Mouse (Mus musculus) myocyte (in vitro differentiated cells): ENCODE data around the gene Rnf207. TPM values are rescaled to one million over a fixed set of nuclear protein-coding genes. Genes with fewer than 3 reads are reported as not detected.

Experiments used
- H3K27me3 ChIP-seq: one replicate; pipeline ENCODE4 v1.6.1; 2011; ENCODE audit not compliant: control insufficient read depth, insufficient read depth, insufficient read length
- H3K36me3 ChIP-seq: one replicate; pipeline ENCODE4 v1.6.1; 2011; ENCODE audit not compliant: control insufficient read depth, insufficient read depth
- H3K4me2 ChIP-seq: one replicate; pipeline ENCODE4 v1.6.1; 2011; ENCODE audit warnings: low read depth, control low read depth
- H3K4me3 ChIP-seq: one replicate; pipeline ENCODE4 v1.5.1; 2011; ENCODE audit warnings: mild to moderate bottlenecking, control low read depth, moderate library complexity
- H3K79me2 ChIP-seq: one replicate; pipeline ENCODE4 v1.6.1; 2011; ENCODE audit not compliant: control insufficient read depth, insufficient read depth
- H3ac ChIP-seq: one replicate; pipeline ENCODE4 v1.6.1; 2011; ENCODE audit not compliant: control insufficient read depth, insufficient read length
- CEBPB ChIP-seq: IDR thresholded peaks from 2 replicates; pipeline ENCODE4 v1.6.1; 2011; ENCODE audit warnings: mild to moderate bottlenecking, moderate library complexity; ENCODE audit not compliant: poor library complexity, insufficient read depth, severe bottlenecking
- E2F4 ChIP-seq: IDR thresholded peaks from one replicate; pipeline ENCODE4 v1.6.1; 2011; ENCODE audit warnings: mild to moderate bottlenecking, control low read depth, moderate library complexity; ENCODE audit not compliant: insufficient read depth
- MAX ChIP-seq: IDR thresholded peaks from one replicate; pipeline ENCODE4 v1.6.1; 2011; ENCODE audit warnings: low read depth, mild to moderate bottlenecking, control low read depth
- MYOD1 ChIP-seq, 3 experiments: IDR thresholded peaks; one replicate each; pipeline ENCODE4 v1.6.1; 2011; ENCODE audit warnings: control low read depth in 2 of 3, low read depth in 2 of 3, mild to moderate bottlenecking in 2 of 3, moderate library complexity in 1 of 3; ENCODE audit not compliant: insufficient read length in 2 of 3, control insufficient read depth in 1 of 3
- MYOG ChIP-seq, 3 experiments: IDR thresholded peaks; one replicate each; pipeline ENCODE4 v1.6.1; 2011; ENCODE audit warnings: control low read depth in 2 of 3, low read depth in 2 of 3, mild to moderate bottlenecking in 2 of 3; ENCODE audit not compliant: insufficient read length in 2 of 3, control insufficient read depth in 1 of 3, insufficient read depth in 1 of 3
- POLR2A ChIP-seq: IDR thresholded peaks from one replicate; pipeline ENCODE4 v1.6.1; 2011; ENCODE audit warnings: low read depth, mild to moderate bottlenecking, control low read depth, moderate library complexity; ENCODE audit not compliant: insufficient read length
- POLR2AphosphoS2 ChIP-seq: IDR thresholded peaks from one replicate; pipeline ENCODE4 v1.6.1; 2011; ENCODE audit warnings: low read depth, control low read depth; ENCODE audit not compliant: insufficient read length
- REST ChIP-seq: IDR thresholded peaks from one replicate; pipeline ENCODE4 v1.6.1; 2011; ENCODE audit warnings: mild to moderate bottlenecking, control low read depth, moderate library complexity; ENCODE audit not compliant: insufficient read depth, insufficient read length
- SRF ChIP-seq: IDR thresholded peaks from one replicate; pipeline ENCODE4 v1.6.1; 2011; ENCODE audit warnings: low read depth; ENCODE audit not compliant: control insufficient read depth, insufficient read length
- TCF12 ChIP-seq: IDR thresholded peaks from one replicate; pipeline ENCODE4 v1.6.1; 2011; ENCODE audit warnings: mild to moderate bottlenecking, control low read depth; ENCODE audit not compliant: poor library complexity, insufficient read depth, severe bottlenecking
- TCF3 ChIP-seq: IDR thresholded peaks from one replicate; pipeline ENCODE4 v1.6.1; 2011; ENCODE audit warnings: low read depth, control low read depth; ENCODE audit not compliant: insufficient read length
- USF1 ChIP-seq: IDR thresholded peaks from one replicate; pipeline ENCODE4 v1.6.1; 2011; ENCODE audit warnings: low read depth, mild to moderate bottlenecking, control low read depth, moderate library complexity
- polyA plus RNA-seq: library from polyadenylated mRNA; unstranded; fragments of >200 nt; fragmentation: generic; extraction: Trizol; gene quantifications from one replicate; pipeline ENCODE4 v1.2.1, GENCODE M21; 2012; ENCODE audit warnings: missing spikeins

Gene Rnf207
- polyA plus RNA-seq, 1 experiment, result 0.52 TPM

DNA sequence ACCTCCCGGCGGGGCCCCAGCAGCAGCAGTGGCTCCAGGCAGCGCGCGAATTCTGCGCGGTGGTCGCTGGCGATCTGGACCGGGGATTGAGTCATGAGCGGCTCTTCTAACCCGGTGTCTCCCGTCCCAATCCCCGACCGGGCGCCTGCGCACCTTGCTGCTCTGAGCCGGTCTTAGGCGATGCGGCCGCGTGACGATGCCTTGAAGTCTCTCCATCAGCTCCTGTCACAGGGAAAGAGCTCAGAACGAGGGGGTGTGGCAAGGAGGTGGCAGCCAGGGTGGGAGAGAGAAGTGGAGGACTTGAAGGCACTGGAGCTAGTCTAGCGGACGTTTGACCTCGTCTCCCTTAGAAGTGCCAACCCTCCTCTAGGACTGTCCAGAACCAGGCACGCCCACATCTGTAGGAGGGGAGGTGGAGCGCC, 5.6 kb downstream of the Rnf207 start:
- H3K36me3 ChIP-seq, result no peaks in the 10 kb centered on the region
- no peak for TF ChIP-seq MYOD1 (IDR thresholded peaks at IDR 0.05; ENCODE audit: control insufficient read depth in 1 of 3, insufficient read length in 2 of 3, low read depth in 2 of 3)
- TF ChIP-seq POLR2AphosphoS2, result no peak
- no peak for TF ChIP-seq CEBPB
- no peaks in the 10 kb centered on the region for H3K79me2 ChIP-seq
- H3K27me3 ChIP-seq, result peaks cover 22% of the 10 kb centered on the region
- H3K4me2 ChIP-seq, result peak overlapping the region; percentile 79
- no peak overlapping the region for H3ac ChIP-seq
- H3K4me3 ChIP-seq, result no peak overlapping the region

DNA sequence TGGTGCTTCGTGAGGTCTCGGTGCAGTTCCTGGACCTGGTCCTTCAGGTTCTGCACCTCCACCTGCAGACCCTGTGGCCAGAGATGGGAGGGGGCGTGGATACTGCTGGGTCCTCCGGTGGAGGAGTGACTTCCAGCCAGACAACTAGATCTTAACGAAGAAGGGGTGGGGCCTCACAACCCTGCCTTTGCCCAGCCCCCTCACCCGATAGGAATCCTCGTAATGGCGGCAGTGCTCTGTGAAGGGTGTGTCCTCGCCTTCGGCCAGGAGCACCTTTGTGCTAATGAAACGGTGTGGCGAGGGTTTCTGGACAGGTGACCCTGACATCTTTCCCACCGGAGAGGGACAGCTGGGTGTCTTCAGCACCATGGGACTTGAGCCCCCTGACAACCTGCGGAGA, 6.6 kb downstream of the Rnf207 start:
- TF ChIP-seq POLR2AphosphoS2, result no peak
- TF ChIP-seq MAX, result no peak
- TF ChIP-seq USF1, result no peak
- Histone ChIP-seq H3ac (no peak overlapping the region), H3K4me3 (no peak overlapping the region), H3K27me3 (peaks cover 22% of the 10 kb centered on the region), H3K4me2 (no peak overlapping the region), H3K36me3 (no peaks in the 10 kb centered on the region), H3K79me2 (no peaks in the 10 kb centered on the region)

DNA sequence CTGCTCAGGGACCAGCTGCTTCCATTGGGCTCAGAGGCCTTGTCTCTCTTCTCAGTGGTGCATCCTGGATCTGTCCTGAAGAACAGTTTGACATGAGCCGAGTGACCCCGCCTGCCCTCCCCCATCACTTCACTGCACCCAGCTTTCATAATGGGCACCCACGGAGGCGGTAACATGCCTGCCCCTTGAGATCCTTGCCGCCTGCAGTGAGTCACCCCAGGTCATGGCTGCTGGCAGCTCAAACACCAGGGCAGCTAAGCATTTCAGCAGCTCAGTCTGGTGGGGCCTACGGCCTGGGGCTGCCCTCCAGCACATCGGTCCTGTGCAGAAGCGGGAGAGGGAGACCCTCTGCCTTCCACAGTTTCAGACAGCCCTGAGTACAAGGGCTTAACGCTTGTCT, 11.3 kb downstream of the Rnf207 start:
- Histone ChIP-seq H3ac (no peak overlapping the region), H3K27me3 (no peaks in the 10 kb centered on the region), H3K4me2 (no peak overlapping the region), H3K79me2 (no peaks in the 10 kb centered on the region), H3K4me3 (no peak overlapping the region), H3K36me3 (no peaks in the 10 kb centered on the region)
- TF ChIP-seq CEBPB, result no peak
- TF ChIP-seq MAX, result no peak
- TF ChIP-seq POLR2AphosphoS2, result no peak
- TF ChIP-seq TCF12, result no peak
- TF ChIP-seq MYOG (IDR thresholded peaks at IDR 0.05; ENCODE audit: control insufficient read depth in 1 of 3, insufficient read depth in 1 of 3, insufficient read length in 2 of 3, low read depth in 2 of 3), result no peak
- no peak for TF ChIP-seq MYOD1 (IDR thresholded peaks at IDR 0.05; ENCODE audit: control insufficient read depth in 1 of 3, insufficient read length in 2 of 3, low read depth in 2 of 3)
- TF ChIP-seq REST, result no peak
- TF ChIP-seq POLR2A, result no peak
- TF ChIP-seq SRF, result no peak
- TF ChIP-seq USF1, result no peak
- TF ChIP-seq E2F4, result no peak
- no peak for TF ChIP-seq TCF3

DNA sequence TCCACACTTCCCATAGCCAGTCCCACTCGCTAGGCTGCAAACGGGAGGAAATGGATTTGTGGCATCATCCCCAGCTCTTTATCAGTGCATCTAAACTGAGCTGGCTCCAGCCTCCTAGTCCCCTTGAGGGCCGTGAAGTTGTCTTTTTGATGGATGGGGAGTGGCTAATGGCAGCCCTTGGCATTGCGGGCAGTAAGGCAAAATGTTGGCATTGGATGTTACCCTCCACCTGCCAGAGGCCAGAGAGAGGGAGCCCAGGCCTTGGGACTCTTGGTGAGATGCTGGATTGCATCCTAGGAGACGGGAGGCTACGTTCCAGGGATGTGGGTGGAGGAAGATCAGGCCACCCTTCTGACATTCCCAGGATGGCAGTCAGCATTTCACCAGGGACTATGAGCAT, 12.8 kb downstream of the Rnf207 start:
- TF ChIP-seq REST, result no peak
- no peak for TF ChIP-seq TCF12
- TF ChIP-seq E2F4, result no peak
- TF ChIP-seq POLR2A, result no peak
- TF ChIP-seq POLR2AphosphoS2, result no peak
- TF ChIP-seq MYOD1 (IDR thresholded peaks at IDR 0.05; ENCODE audit: control insufficient read depth in 1 of 3, insufficient read length in 2 of 3, low read depth in 2 of 3), result no peak
- H3K79me2 ChIP-seq, result no peaks in the 10 kb centered on the region
- no peaks in the 10 kb centered on the region for H3K36me3 ChIP-seq
- H3K27me3 ChIP-seq, result no peaks in the 10 kb centered on the region
- H3ac ChIP-seq, result no peak overlapping the region
- no peak overlapping the region for H3K4me2 ChIP-seq
- no peak overlapping the region for H3K4me3 ChIP-seq

DNA sequence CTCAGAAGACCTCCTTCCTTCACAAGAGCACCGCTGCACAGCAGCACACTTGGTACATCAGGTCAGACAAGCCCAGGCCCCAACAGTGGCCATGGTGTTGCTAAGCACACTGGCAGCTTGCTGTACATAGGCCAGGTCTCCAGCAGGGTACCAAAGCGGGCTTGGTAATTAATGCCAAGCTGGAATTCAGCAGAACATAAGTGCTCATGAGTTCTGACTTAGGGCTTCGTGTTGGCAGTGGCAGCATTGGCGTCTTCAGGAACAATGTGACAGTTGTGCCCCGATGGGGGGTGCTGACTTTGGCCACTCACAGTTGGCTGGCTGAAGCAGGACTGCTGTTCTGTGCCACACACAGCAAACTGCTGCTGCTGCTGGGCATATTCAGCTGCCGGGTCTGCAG, 14.1 kb downstream of the Rnf207 start:
- H3ac ChIP-seq, result no peak overlapping the region
- no peaks in the 10 kb centered on the region for H3K36me3 ChIP-seq
- no peak overlapping the region for H3K4me2 ChIP-seq
- TF ChIP-seq USF1 (no peak), TCF12 (no peak), TCF3 (no peak), POLR2A (no peak), POLR2AphosphoS2 (no peak), MYOG (IDR thresholded peaks at IDR 0.05; ENCODE audit: control insufficient read depth in 1 of 3, insufficient read depth in 1 of 3, insufficient read length in 2 of 3, low read depth in 2 of 3) (no peak)
- no peaks in the 10 kb centered on the region for H3K79me2 ChIP-seq
- H3K4me3 ChIP-seq, result no peak overlapping the region
- no peaks in the 10 kb centered on the region for H3K27me3 ChIP-seq

DNA sequence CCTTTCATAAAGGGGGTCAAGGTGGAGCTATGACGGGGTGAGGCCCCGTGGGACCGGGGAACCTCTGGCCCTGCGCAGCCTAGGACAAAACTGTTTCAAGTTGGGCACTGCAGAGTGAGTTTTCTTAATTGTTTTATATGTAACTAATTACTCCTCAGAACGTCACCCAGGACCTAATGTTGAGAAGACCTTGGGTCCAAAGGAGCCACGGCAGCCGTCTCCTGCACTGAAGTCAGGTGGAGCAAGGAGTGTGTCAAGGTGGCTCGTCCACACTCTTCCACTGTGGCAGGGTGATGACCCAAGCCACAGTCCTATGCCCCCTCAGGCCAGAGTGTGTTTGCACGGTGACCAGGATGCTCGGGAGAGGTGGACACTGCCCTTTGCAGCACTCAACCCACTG, 15.6 kb downstream of the Rnf207 start:
- H3K4me2 ChIP-seq, result no peak overlapping the region
- TF ChIP-seq USF1, result no peak
- no peak for TF ChIP-seq TCF12
- no peak for TF ChIP-seq E2F4
- no peak for TF ChIP-seq MYOG (IDR thresholded peaks at IDR 0.05; ENCODE audit: control insufficient read depth in 1 of 3, insufficient read depth in 1 of 3, insufficient read length in 2 of 3, low read depth in 2 of 3)
- TF ChIP-seq TCF3, result no peak
- no peak for TF ChIP-seq CEBPB
- TF ChIP-seq POLR2A, result no peak
- no peak for TF ChIP-seq MYOD1 (IDR thresholded peaks at IDR 0.05; ENCODE audit: control insufficient read depth in 1 of 3, insufficient read length in 2 of 3, low read depth in 2 of 3)
- no peak for TF ChIP-seq MAX
- H3K4me3 ChIP-seq, result no peak overlapping the region
- H3K27me3 ChIP-seq, result no peaks in the 10 kb centered on the region
- H3K36me3 ChIP-seq, result no peaks in the 10 kb centered on the region
- H3K79me2 ChIP-seq, result peaks cover 5% of the 10 kb centered on the region
- no peak overlapping the region for H3ac ChIP-seq
